Mouse (Mus musculus): ENCODE measurements around the gene Rbm24.

Gene Rbm24

DNA sequence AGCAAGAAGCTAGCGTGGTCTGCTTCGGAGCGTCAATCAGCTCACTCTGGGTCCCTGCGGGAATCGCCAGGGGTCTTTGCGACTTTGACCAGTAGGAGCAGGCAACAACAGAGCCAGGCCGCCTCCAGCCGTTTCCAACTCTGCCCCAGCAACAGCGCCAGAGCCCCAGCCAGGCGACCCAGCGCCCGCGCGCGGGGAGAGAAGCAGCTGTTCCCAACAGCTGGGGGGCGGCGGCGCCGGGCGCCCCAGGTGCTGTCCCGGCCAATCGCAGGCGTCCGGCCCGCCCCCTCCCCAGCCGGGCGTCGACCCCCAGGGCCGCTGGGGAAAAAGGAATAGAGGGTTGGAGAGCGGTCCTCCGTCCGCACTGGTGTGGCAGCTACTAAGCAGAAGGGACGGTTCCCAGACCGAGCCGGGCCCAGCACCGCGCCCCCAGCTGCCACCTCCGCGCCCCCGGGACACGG lies at the start of gene Rbm24:
Rbm24 (plus strand) TSS at position 294 of the 461 bp plus-strand sequence.
- DNase-seq (ENCODE audit: low spot score): no peak

DNA sequence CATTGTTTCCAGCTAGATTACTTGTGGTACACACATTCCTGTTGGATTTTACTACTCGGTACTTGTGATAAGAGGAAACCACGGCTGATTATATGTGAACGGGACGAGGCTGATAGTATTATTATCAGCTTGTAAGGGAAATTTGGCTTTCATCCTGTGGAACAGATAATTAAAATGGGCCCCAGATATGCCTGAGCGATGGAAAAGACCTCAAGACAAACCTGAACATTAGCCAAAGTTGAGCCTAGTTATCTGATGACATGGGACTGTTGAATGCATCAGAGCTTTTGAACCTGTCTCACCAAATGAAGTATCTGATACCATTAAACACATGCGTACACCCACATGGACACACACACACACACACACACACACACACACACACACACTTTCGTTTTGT lies 45.4 kb upstream of the Rbm24 start:
- DNase-seq (ENCODE audit: low spot score): no peak

- DNase-seq (ENCODE audit: low spot score): no peak
Observed at GRCm38 (mm10) chr13:46375371-46375770, 42.9 kb upstream of the Rbm24 start.

- no peak for DNase-seq (ENCODE audit: low spot score)
Observed at GRCm38 (mm10) chr13:46387396-46387795, 30.8 kb upstream of the Rbm24 start.

DNA sequence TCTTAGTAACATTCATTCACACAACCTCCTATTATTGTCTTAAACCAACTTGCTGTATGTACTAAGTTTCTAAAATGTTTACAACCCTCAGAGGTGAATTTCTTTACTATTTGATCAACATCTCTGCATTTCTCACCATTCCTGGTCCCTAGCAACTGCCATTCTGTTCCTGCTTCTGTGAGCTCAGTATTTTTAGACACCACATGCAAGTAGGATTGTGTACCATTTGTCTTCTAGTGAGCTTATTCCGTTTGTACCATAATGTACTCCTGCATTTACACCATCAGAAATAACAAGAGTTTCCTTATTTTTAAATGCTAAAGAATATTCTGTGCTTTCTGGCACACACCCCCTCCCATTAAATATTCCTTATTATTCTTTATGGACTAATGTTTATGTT lies 26.6 kb upstream of the Rbm24 start:
- DNase-seq (ENCODE audit: low spot score): no peak

DNA sequence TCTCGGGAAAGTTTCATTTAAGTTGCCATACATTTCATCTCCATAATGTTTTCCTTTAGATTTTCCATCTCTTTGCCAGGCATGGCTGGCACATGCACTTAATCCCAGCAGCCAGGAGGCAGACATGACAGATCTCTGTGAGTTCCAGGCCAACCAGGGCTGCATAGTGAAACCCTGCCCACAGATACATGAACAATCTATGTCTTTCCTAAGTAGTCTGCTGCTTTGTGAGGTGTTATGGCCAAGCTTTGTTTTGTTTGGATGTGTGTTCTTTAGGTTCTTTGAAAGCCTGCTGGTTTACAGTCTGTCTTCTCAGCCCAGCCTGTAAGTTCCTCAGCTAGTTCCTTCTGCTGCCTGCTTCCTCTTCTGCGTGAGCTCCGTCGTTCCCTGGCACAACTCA lies 25.3 kb upstream of the Rbm24 start:
- DNase-seq (ENCODE audit: low spot score): no peak

DNA sequence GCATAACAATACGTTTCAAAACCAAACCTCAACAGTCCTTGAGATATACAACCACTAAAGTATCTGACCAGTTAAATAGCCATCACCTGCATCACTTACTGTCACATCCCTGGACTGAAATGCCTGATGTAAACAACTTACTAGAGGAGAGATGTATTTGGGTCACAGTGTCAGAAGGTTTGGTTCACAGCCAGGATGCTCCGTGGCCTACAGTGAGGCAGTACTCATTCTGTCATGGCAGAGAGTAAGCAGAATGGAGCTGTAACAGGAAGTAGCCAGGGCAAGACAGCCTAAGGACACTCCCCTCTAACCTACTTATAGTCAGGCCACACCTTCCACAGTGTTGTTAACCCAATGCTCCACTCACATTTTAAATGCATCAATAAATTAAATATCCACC lies 24.3 kb upstream of the Rbm24 start:
- DNase-seq (ENCODE audit: low spot score): no peak

DNA sequence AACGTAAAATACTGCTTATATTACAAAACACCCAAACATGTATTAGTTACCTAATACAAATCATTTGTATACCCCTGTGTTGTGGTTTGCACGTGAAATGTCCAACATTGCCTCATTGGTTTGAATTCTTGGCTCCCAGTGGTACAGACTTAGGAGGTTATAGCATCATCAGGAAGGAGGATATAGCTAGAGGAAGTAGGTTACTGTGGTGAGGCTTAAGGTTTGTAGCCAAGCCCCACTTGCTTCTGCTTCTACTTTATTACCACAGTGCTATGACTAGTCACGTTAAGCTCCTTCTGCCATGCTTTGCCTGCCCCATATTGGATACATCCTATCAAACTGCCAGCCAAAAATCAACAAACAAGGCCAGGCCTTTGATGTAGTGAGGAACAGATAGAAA lies 21.0 kb upstream of the Rbm24 start:
- DNase-seq (ENCODE audit: low spot score): no peak

- no peak for DNase-seq (ENCODE audit: low spot score)
Observed at GRCm38 (mm10) chr13:46407151-46407550, 11.1 kb upstream of the Rbm24 start.

- DNase-seq (ENCODE audit: low spot score): no peak
Observed at GRCm38 (mm10) chr13:46412247-46412646, 6.0 kb upstream of the Rbm24 start.

DNA sequence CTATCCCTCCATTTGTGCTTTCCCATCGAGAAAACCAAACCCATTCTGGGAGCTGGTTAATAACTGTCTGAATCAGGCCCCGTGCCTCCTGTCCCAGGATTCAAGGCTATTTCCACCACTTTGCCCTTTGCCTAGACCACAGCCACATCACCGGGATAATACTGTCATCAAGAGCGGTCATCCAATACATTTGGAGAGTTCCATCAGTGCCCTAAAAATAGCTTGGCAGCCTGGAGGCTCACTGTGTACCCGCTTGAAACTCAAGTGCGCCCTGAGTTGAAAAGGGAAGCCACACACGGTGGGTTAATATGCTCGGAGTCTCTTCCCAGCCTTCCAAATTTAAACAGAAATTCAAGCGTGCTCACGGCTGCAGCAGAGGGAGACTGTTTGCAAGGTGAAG lies 4.6 kb upstream of the Rbm24 start:
- no peak for DNase-seq (ENCODE audit: low spot score)

DNA sequence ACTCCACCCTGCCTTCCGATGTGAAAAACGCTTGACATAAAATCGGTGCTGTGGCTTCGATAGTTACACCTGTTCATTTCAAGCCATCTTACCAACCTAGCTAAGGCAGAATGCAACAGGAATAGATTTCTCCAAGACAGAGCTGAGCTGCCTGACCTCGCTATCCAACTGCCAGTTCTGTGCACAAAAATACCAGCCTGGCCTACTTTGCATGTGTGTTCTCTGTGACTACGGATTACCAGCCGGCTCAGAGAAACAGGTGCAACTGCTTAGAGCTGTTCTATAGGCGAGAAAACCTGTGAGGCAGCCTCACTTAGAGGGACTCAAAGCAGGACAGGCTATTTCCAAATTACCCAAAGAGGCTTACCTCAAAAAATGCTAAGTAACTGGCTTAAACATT lies 4.2 kb upstream of the Rbm24 start:
- DNase-seq (ENCODE audit: low spot score): no peak

DNA sequence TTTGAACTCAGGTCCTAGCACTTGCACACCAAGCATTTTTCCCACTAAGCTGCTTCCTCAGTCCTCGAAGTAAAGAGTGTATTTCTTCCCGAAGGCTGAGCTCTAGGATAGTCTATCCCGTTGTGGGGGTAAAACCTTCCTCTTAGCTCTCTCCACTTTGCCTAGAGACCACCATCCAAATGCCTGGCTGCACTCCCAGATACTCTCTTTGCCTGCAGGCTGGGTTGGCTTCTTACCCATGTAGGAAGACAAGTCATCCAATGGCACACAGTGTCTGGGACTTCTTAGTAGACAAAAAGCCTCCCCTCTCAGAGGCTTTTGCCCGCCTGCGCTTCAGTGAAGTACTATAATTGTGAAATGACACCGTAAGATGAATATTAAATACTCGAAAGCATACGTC lies 2.2 kb upstream of the Rbm24 start:
- DNase-seq (ENCODE audit: low spot score): no peak

DNA sequence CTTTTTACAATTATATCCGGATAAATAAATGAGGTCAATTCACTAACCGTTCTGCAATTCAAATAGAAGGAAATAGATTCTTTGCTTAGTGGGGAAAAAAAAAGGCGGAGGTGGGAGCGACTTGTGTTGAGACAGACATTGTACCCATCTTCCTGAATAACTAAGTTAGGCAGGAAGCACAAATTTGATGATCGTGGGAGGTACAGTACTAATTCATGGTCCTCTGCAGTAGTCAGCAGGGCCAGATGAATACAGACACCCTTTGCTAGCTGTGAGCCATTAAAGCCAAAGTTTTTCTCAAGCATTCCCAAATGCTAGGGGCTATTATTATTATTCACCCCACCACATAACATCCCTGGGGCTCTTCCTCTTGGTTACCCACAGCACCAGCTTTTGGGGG lies 640 bp upstream of the Rbm24 start:
- no peak for DNase-seq (ENCODE audit: low spot score)

DNA sequence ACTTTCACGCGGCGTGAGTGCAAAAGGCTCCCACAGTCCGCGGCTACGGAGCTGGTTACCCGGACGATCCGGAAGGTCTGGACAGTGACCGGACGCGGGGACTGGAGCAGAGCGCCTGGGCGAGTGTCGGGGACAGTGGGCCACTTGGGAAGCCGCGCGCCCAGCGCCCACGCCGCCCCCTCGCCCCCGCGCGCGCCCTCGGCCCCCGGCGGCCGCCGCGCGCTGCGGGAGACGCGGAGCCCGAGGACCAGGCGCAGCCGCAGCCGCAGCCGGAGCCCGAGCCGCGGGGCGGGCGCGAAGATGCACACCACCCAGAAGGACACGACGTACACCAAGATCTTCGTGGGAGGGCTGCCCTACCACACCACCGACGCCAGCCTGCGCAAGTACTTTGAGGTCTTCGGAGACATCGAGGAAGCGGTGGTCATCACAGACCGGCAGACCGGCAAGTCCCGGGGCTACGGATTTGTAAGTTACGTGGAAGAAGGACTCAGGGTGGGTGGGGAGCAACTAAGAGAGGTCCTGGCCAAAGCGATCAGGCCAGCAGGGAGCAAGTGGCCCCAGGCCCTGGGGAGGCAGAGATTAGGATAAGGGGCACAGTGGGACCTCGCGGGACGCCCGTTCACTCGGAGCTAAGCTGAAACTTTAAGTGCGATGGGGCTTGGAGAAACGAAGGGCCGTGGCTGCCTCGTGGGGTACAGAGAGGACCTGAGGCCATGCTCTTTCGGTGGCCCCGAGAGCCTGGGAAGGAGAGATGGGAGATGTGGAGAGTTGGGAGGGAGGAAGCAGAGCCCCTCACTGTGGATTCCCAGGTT lies 704 bp downstream of the Rbm24 start:
- no peak for DNase-seq (ENCODE audit: low spot score)

- no peak for DNase-seq (ENCODE audit: low spot score)
Observed at GRCm38 (mm10) chr13:46419648-46420047, 1.4 kb downstream of the Rbm24 start.

DNA sequence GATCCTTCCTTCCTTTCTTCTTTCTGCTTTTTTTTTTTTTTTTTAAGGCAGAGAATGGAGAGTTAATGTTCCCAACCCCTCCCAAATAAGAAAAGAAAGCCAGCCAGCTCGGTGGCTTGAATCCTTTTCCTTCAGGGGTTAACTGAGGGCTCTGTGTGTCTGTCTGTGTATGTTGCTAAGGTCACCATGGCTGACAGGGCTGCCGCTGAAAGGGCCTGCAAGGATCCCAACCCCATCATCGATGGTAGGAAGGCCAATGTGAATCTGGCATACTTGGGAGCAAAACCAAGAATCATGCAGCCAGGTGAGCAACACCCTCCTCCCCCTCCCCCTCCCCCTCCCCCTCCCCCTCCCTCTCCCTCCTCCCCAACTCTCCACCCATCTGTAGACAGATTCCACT lies 1.9 kb downstream of the Rbm24 start:
- DNase-seq (ENCODE audit: low spot score): no peak

DNA sequence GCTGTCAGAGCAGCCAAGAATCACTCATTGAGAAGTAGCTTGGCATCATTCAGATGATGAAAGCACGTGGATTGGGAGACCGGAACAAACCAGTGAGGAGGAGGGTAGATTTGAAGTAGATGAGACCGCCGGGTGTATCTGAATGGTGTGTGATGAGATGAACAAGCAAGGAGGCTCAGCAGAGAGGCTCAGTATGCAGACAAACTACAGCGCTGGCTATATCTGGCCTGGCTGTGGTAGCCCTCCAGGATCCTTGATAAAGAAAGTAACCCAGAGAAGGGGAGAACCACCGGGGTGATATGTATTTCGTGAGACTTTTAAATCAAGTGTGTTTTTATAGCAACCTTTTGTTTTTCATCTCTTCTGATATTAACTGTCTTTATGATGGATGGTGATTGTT lies 5.6 kb downstream of the Rbm24 start:
- DNase-seq (ENCODE audit: low spot score): no peak

- DNase-seq (ENCODE audit: low spot score): no peak
Observed at GRCm38 (mm10) chr13:46424376-46424775, 6.1 kb downstream of the Rbm24 start.

- DNase-seq (ENCODE audit: low spot score): no peak
Observed at GRCm38 (mm10) chr13:46426651-46427269, 8.5 kb downstream of the Rbm24 start.

- DNase-seq (ENCODE audit: low spot score): no peak
Observed at GRCm38 (mm10) chr13:46428964-46429363, 10.7 kb downstream of the Rbm24 start.

DNA sequence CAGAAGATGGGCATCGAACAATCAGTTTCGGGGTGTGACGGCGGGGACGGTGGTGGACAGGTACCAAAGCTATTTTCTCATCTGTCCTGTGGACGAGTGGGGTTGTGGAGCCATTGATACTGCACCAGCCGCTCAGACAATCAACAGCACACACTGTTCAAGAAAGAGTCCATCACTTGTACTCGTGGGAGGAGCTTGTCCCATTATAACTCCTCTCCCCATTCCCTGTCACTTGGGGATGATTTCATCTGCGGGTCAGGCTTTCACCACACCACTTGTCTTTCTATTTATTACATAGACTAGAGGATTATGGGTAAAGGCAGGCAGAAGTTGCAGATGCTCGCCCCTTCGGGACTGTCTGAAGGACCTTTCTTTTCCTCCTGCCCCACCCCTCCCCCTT lies 11.6 kb downstream of the Rbm24 start:
- no peak for DNase-seq (ENCODE audit: low spot score)

- DNase-seq (ENCODE audit: low spot score): no peak
Observed at GRCm38 (mm10) chr13:46433880-46434560, 15.8 kb downstream of the Rbm24 start.

Measured in spleen, adult 12 weeks (tissue).